Mouse (Mus musculus) liver, embryonic 14.5 days (tissue): ENCODE measurements around the gene Tsga10ip.

Experiments used
- CTCF ChIP-seq: IDR thresholded peaks from 2 replicates; pipeline ENCODE4 v1.5.1; 2016; ENCODE audit warnings: antibody characterized with exemption, low read depth, control low read depth
- EP300 ChIP-seq: IDR thresholded peaks from 2 replicates; pipeline ENCODE4 v1.6.1; 2016; ENCODE audit warnings: antibody characterized with exemption, low read depth

- no peak for TF ChIP-seq CTCF
- TF ChIP-seq EP300: no peak
These were observed 24.4 kb upstream of the Tsga10ip start for GRCm38 (mm10) chr19:5426640-5427290.
